Mouse (Mus musculus) kidney, postnatal 0 days (tissue): ENCODE data around the gene Hacd2. TPM values are rescaled to one million over a fixed set of nuclear protein-coding genes. Genes with fewer than 3 reads are reported as not detected.

Source experiments
- ATAC-seq: fragments of 200-750 bp; cut with Nextera tagmentation; replicated peaks from 2 replicates; pipeline ENCODE4 v1.8.0; 2017; ENCODE audit warnings: low read depth, moderate number of reproducible peaks, moderate TSS enrichment, moderate library complexity; ENCODE audit not compliant: low FRiP score
- DNase-seq: peaks from one replicate; pipeline ENCODE4 v3.0.0-alpha.2; 2016; ENCODE audit warnings: low spot score
- H3K27ac ChIP-seq: fragments of 300-500 bp; sonication (generic); 2 replicates; pipeline ENCODE4 v1.5.1; 2014; ENCODE audit warnings: mild to moderate bottlenecking
- H3K27me3 ChIP-seq: fragments of 300-500 bp; sonication (generic); 2 replicates; pipeline ENCODE4 v1.6.1; 2014; ENCODE audit warnings: low read length, mixed read lengths; ENCODE audit not compliant: insufficient read depth
- H3K36me3 ChIP-seq: fragments of 300-500 bp; sonication (generic); 2 replicates; pipeline ENCODE4 v1.6.1; 2014; ENCODE audit warnings: low read length, mixed read lengths; ENCODE audit not compliant: insufficient read depth
- H3K4me1 ChIP-seq: fragments of 300-500 bp; sonication (generic); replicated peaks from 2 replicates; pipeline ENCODE4 v1.6.1; 2014; ENCODE audit warnings: antibody characterized with exemption, low read length, mixed read lengths; ENCODE audit not compliant: insufficient read depth
- H3K4me2 ChIP-seq: fragments of 300-500 bp; sonication (generic); 2 replicates; pipeline ENCODE4 v1.6.1; 2014; ENCODE audit warnings: mild to moderate bottlenecking, low read length, moderate library complexity, mixed read lengths
- H3K4me3 ChIP-seq: fragments of 300-500 bp; sonication (generic); replicated peaks from 2 replicates; pipeline ENCODE4 v1.5.1; 2014; ENCODE audit warnings: low read depth, low read length
- H3K9ac ChIP-seq: fragments of 300-500 bp; sonication (generic); 2 replicates; pipeline ENCODE4 v1.6.1; 2014; ENCODE audit warnings: low read depth, low read length
- H3K9me3 ChIP-seq: fragments of 300-500 bp; sonication (generic); replicated peaks from 2 replicates; pipeline ENCODE4 v1.6.1; 2016; ENCODE audit warnings: low read length, inconsistent platforms, mixed read lengths
- CTCF ChIP-seq: IDR thresholded peaks from 2 replicates; pipeline ENCODE4 v1.5.1; 2016; ENCODE audit warnings: antibody characterized with exemption, low read depth, mild to moderate bottlenecking, moderate library complexity
- WGBS: fragments of 180-500 bp; shearing (Covaris S2); extraction: QIAGEN DNeasy Blood & Tissue Kit; methylation state at CpG from one replicate; pipeline ENCODE4 v1.1.7; 2014; 5-methylcytosine and 5-hydroxymethylcytosine counted together
- polyA plus RNA-seq: library from polyadenylated mRNA; unstranded; fragments of >200 nt; fragmentation: Nextera tagmentation; extraction: Ambion mirVana; gene quantifications from 2 replicates; pipeline ENCODE4 v1.2.1, GENCODE M21; 2015

Hacd2 gene
- polyA plus RNA-seq, 1 experiment from 2014 or later: 92.6 TPM

- ATAC-seq (no peak; the same call in 1 of the 2 replicates), DNase-seq (peak; percentile 68)
- no peak for TF ChIP-seq CTCF
- Histone ChIP-seq H3K27me3 (no peaks in the 10 kb centered on the region), H3K9me3 (no peaks in the 10 kb centered on the region), H3K4me2 (no peak overlapping the region), H3K4me1 (no peaks in the 10 kb centered on the region), H3K36me3 (peaks cover 11% of the 10 kb centered on the region; the same call in 1 of the 2 replicates), H3K27ac (no peak overlapping the region), H3K4me3 (no peak overlapping the region), H3K9ac (no peak overlapping the region)
- WGBS: 51% methylated on average over 9 of the region's 9 CpGs
Observed at GRCm38 (mm10) chr16:34994641-34995141, 27.5 kb upstream of the Hacd2 start.

GRCm38 (mm10) chr16:34996133-34996532, 26.1 kb upstream of the Hacd2 start:
- Histone ChIP-seq H3K36me3 (peaks cover 11% of the 10 kb centered on the region; the same call in 1 of the 2 replicates), H3K9ac (no peak overlapping the region), H3K27ac (no peak overlapping the region), H3K27me3 (no peaks in the 10 kb centered on the region), H3K4me1 (no peaks in the 10 kb centered on the region; the same call in 1 of the 2 replicates), H3K9me3 (no peaks in the 10 kb centered on the region), H3K4me3 (no peak overlapping the region), H3K4me2 (no peak overlapping the region)
- 47% methylated on average over 5 of the region's 5 CpGs for WGBS
- no peak for TF ChIP-seq CTCF
- no peak for ATAC-seq
- peak; percentile 60 for DNase-seq

DNA sequence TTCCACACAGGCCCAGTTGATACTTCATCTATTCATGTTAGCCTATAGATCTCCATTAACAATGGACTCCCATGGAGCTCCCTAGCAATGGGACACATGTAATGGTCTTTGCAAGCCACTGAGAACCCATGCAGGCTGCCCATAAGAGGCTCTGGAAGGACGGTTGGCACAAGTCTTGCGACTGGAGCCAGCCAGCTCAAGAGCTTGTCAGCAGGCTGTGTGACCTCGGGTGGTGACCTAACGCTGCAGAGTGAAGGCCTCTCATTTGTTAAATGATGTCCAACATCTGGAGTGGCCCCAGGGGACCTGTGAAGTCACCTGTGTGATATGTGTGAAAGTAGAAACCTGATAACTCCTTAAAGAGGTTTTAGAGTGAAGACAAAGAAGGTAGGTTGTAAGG, 25.2 kb upstream of the Hacd2 start:
- Histone ChIP-seq H3K27me3 (no peaks in the 10 kb centered on the region), H3K9me3 (no peaks in the 10 kb centered on the region), H3K36me3 (peaks cover 8% of the 10 kb centered on the region; the same call in 1 of the 2 replicates), H3K4me2 (no peak overlapping the region), H3K9ac (no peak overlapping the region), H3K4me1 (no peaks in the 10 kb centered on the region; the same call in 1 of the 2 replicates), H3K27ac (no peak overlapping the region), H3K4me3 (no peak overlapping the region)
- DNase-seq (no peak), ATAC-seq (no peak)
- TF ChIP-seq CTCF: no peak
- WGBS: 62% methylated on average over 4 of the region's 4 CpGs

GRCm38 (mm10) chr16:34997576-34997975, 24.7 kb upstream of the Hacd2 start:
- TF ChIP-seq CTCF: no peak
- Histone ChIP-seq H3K36me3 (peaks cover 8% of the 10 kb centered on the region; the same call in 1 of the 2 replicates), H3K9ac (no peak overlapping the region), H3K4me2 (no peak overlapping the region), H3K27ac (no peak overlapping the region), H3K4me3 (no peak overlapping the region), H3K9me3 (no peaks in the 10 kb centered on the region), H3K27me3 (no peaks in the 10 kb centered on the region), H3K4me1 (no peaks in the 10 kb centered on the region; the same call in 1 of the 2 replicates)
- ATAC-seq (no peak), DNase-seq (no peak)
- whole genome bisulfite sequencing: 68% methylated on average over 10 of the region's 10 CpGs

DNA sequence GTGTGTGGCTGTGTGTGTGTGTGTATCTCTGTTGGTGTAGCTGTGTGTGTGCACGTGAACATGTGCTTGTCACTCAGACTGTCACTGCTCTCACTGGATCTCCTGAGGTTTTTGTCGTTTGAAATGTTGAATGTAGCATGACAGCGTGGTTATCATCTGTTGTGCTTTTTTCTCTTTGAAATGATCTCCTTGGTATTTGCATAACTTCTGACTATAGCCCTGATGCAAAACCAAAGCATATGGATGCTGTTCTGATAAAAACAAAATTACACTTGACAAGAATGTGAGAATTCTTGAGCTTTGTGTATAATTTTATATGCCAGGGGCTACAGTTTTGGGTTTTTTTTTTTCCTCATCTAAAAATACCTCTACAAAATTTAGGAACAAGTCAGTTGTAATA, 23.2 kb upstream of the Hacd2 start:
- no peak for ATAC-seq
- no peak overlapping the region for H3K27ac ChIP-seq
- no peak for DNase-seq
- no peak overlapping the region for H3K4me3 ChIP-seq
- H3K4me2 ChIP-seq: no peak overlapping the region
- no peak overlapping the region for H3K9ac ChIP-seq
- H3K9me3 ChIP-seq: no peaks in the 10 kb centered on the region
- H3K27me3 ChIP-seq: no peaks in the 10 kb centered on the region
- peaks cover 8% of the 10 kb centered on the region; the same call in 1 of the 2 replicates for H3K36me3 ChIP-seq
- TF ChIP-seq CTCF: no peak
- H3K4me1 ChIP-seq: no peaks in the 10 kb centered on the region; the same call in 1 of the 2 replicates
- WGBS: 84% methylated on average over 3 of the region's 3 CpGs

GRCm38 (mm10) chr16:34999986-35000385, 22.2 kb upstream of the Hacd2 start:
- Histone ChIP-seq H3K27ac (no peak overlapping the region), H3K4me2 (no peak overlapping the region), H3K36me3 (peaks cover 8% of the 10 kb centered on the region; the same call in 1 of the 2 replicates), H3K9me3 (no peaks in the 10 kb centered on the region), H3K9ac (no peak overlapping the region), H3K4me1 (no peaks in the 10 kb centered on the region; the same call in 1 of the 2 replicates), H3K4me3 (no peak overlapping the region), H3K27me3 (no peaks in the 10 kb centered on the region)
- WGBS: 50% methylated on average over 11 of the region's 11 CpGs
- DNase-seq (no peak), ATAC-seq (no peak)
- no peak for TF ChIP-seq CTCF
